Mouse (Mus musculus) kidney, adult 9 months (tissue): ENCODE measurements around the gene Ldb2.
A peak's percentile ranks its signal among the peaks of the same experiment; 100 is the strongest.

ENCODE experiments used
- DNase-seq: peaks from one replicate; pipeline ENCODE4 v3.0.0; 2022

Ldb2 gene

DNA sequence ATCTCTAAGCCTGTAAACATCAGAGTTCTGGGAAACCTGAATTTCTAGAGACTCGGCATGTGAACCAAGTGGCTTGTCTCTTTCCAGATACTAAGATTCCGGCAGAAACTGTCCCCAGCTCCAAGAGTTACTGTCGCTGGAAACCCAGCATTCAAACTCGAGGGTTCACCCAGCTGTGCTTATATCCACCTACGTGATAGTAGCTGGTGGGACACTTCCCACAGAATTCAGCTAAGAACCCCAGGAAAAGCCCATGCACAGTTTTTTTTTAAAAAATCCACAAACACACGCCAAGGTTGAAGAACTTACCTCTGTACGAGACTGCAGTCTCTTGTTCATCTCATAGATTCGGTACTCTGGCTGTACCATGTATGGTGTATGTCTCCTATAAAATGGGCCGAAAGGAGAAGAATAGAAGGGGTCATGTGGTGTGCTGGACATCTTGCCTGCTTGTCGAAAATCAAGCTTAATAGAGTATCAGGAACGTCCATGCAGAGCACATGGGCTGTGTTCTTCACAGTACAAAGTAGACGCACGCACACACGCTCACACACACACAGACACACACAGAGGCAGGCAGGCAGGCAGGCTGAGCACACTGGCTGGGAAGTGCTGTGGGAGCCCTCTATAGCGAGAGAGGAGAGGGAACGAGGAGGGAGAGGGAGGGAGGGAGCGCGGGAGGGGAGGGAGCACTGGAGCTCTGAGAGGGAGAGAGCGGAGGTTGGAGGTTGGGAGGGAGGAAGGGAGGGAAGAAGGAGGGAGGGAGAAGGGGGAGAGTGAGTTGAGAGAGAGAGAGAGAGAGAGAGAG is at the start of gene Ldb2:
Gene Ldb2, minus strand, starts transcription at position 628 of the 808 bp plus-strand sequence.
- DNase-seq = peak; percentile 34

DNA sequence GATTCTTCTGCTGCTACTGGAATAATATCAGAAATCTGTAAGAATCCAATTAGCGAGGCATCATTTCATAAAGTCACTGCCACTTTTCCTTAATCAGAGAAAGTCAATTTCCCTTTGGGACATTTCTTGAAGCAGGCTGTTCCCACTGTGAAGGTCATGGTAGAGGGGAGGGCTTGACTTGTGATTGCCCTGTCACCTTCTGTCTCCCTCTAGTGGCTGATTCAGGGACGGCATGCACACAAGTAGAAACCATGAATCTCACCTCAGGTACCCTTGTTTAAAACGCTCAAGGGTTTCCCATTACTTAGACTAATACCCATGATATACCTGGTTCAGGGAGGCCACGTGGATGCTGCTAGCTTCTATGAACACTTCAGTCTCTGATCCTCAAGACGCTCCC is 31.8 kb upstream of the Ldb2 start:
- DNase-seq = peak; percentile 56

DNA sequence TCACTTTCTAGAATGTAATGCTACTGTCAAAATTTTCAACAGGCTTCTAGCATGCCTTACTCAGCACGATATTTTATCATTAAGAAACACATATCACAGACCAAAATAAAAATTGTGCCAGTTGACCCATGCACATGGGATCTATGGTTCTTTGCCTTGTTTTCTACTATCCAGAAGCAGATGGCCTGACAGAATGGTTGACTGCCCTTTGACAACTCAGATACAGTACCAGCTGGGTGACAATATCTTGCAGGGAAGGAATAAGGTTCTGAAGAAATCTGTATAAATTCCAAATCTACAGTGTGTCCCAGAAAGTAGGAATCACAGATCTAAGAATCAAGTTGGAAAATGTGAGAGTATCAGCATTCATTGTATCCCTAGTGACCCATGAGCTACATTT is 16.0 kb upstream of the Ldb2 start:
- DNase-seq = no peak

DNA sequence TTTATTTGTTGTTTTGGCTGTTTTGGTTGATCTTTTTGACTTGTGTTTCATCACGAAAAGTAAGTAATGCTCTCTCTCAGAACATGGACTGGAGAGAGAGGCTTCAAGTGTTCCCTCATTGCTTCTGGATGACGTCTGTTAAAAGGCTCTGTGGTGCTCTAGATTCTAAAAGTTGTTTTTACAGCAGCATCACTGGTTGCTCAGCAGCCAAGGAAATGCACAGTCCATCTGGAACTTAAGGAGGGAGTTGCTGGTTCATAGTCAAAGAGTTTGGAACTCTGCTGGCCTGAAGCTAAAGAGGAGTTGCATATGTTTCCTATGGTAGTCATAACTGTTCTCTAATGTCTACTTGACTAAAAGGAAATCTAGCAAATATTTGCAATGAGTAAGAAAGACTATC is 6.5 kb upstream of the Ldb2 start:
- DNase-seq = no peak

DNA sequence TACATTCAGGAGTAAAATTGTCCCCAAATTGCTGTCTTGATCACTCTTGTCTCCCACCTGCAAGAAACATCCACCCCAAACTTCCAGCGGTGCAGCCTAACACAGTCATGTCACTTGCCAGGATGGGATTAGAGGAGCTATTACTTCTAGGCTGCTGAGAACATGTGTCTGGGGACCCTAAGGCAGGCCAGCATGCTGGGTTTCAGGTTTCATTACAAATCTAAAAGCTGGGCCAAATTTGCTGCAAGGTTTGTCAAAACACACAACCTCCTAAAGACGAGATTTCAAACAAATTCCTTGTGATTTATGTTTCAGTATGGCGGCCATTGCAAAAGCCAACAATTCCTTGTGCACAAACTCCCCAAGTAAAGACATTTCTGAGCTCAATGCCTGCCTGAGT is 1.6 kb upstream of the Ldb2 start:
- no peak for DNase-seq

DNA sequence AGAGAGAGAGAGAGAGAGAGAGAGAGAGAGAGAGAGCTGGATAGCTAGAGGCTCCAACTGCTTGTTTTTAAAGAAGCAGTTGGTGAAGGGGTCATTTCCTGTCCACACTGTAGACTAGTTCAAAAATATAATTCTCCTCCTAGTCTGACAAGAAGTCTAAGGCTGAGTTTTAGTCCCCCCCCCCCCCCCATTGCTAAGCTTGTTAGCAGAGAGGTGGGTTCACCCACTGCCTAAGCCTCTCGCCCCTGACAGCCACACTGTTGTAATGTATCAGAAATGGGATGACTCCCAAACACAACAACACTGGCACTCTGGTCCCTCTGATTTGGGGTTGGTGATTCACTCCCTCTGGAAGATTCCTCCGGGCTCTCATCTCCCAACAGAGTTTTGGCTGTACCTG is 381 bp upstream of the Ldb2 start:
- DNase-seq = no peak

DNA sequence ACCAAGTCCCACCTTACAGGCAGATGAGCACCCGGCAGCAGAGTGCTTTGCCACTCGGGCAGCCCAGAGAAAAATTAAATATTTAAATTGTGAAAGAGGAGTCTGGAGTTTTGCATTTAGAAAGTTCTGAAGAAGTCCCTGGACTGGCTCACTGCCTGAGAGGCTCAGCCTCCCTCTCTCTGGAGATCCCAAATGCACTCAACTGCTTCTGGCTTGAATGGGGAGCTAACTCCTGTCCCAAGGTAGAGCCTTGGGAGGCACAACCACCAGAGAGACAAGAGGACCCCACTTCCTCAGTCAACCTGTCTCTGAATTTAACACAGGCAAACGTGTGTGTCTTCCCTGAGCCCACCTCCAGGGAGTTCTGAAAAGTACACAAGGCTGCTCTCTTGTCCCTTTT is 987 bp downstream of the Ldb2 start:
- DNase-seq = no peak

DNA sequence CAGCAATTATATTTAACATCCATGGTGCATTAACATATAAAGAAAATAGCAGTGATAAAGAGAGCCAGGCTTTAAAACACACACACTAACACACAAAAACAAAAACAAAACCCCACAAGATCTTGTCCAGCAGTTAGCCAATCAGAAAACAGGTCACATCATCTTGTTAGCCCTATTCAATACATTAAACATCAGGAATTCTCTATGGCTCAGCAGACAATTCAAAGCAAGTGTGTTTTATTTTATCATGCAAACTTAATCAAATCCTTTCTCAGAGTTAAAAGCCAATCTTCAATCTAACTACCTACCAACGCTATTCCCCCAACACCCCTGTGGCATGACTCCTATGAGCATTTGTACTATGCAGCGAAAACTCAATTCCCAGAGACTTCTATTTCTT is 1.4 kb downstream of the Ldb2 start:
- DNase-seq = no peak

DNA sequence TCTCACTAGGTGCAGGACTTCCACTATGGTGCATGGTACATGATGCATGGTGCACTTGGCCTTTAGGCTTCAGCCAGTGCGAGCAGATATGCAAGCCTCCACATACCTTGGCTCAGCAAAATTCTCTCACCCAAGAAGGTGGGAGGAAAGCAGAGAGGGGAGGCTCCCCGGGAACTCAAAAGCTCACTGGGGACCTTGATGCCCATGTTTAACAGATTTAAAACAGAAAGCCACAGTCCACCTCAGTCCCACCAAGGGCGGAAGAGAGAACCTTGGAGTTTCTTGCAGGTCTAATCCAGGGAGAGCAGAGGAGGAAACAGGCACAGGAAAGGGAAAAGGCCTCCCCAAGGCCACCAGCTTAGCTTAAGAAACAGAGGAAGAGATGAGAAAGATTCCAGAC is 14.9 kb downstream of the Ldb2 start:
- DNase-seq = no peak

DNA sequence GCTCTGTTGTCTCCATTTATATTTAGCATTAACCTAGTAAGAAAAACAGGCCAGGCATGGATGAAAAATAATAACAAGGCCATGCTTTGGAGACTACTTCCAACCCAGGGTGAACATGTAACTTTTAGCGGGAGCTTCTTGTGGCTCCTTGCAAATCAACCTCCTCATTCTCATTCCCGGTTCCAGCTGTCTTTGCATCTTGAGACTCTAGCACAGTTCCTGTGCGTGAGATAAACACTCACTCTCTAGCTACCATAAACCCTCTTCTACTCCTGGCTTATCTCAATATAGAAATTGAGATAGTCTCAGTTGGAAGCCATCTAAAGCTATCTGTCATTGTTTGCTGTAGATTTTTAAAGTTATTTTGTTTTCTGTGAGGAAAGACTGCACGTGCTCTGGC is 20.1 kb downstream of the Ldb2 start:
- DNase-seq = no peak

DNA sequence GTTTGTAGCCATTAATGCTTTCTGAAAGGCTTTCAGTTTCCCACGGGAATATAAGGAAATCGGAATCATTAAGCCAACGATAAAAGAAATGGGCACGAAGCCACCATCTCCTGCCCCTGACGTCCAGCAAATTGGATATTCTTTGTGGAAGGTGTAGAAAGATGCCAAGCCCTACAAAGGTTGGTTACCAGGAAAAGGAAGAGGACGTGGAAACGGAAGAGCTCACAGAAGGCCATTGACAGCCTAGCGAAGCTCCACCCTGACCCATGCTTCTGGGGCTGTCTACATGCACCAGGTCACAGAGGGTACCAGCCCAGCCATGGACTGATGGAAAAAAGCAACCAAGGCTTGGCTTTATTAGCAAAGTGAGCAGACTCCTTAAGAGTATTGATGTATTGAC is 31.0 kb downstream of the Ldb2 start:
- peak; percentile 42 for DNase-seq

DNA sequence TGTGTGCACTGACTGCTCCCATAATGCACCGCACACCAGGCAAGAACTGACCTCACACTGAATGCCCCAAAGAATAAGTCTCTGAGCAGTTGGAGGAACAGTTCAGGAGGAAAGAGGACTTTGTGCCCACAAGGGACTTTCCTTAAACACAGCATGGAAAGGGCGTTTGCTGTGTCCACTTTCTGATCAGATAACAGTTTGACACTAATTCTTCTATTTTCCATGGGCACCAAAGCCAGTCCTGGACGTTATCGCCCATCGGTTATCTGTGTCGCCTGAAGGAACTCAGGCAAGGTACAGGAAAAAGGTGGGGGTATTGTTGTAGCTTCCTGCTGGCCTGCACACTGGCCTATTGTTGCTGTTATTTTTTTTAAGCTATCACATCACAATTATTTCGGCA is 34.6 kb downstream of the Ldb2 start:
- peak; percentile 59 for DNase-seq

DNA sequence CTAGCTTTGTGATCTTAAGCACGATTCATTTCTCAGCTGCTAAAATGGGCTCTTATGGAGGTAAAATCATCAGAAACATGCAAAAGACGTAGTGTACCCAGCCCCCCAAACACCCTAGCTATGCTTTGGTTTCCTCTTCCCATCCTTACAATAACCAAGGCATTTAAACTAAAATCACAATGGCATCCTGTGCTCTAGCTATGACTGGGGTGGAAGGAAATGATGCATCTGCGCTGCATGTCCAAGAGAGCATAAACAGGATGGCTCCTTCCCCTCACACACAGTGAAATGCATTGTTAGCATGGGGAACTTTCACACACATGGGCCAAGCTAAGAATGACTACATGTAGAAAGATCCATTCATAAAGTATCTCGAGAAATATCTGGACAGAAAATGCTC is 40.3 kb downstream of the Ldb2 start:
- DNase-seq = peak; percentile 10

DNA sequence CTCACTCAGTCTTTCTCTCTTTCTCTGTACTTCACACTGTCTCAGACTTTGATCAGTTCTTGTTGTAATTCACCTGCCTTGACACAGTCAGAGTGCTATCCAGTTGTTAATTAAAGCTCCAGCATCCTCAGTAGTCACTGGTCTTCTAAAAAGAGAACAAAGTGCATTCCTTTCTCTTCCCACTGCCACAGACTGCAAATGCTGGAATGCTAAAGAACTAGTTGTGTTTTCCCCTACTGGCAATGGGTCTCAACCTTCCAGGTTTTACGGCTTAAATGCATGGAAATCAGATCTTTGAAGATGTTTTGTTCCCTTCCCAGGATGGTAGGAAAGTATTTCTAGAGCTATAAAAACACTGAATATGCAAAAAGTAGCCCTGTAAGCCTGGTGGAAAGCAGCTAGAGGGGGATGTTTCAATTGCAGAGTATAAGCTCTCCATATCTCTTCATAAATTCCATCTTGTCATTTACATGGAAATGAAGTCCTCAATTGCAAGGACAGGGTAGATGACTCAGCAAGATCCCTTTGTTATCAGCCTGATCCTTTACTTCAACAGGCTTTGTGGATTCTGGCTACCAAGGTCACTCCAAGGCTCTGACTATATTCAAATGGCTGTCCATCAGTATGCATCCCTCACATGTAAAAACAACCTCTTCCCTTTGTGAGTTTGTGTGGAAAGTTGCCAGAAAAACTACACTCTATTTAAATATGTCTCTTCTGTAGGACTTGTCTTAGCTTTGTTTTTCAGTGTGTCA is 45.1 kb downstream of the Ldb2 start:
- no peak for DNase-seq

DNA sequence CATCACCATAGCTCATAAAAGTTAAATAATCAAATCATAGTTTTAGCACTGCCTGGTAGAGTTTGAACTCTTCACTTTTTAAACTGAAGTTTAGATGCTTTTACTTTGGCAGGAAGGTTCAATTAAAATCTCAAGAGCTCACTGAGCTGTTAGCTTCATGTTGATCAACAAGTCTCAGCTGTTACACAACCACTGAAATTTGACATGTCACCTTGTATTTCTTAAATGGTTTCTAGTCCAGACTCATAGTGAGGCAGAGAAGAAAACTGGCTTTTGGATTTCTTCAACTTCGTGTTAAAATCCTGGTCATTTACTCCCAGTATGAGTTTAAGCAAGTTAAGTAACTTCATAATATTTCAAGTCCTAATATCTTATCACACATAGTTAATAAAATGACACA is 53.8 kb downstream of the Ldb2 start:
- DNase-seq = no peak

DNA sequence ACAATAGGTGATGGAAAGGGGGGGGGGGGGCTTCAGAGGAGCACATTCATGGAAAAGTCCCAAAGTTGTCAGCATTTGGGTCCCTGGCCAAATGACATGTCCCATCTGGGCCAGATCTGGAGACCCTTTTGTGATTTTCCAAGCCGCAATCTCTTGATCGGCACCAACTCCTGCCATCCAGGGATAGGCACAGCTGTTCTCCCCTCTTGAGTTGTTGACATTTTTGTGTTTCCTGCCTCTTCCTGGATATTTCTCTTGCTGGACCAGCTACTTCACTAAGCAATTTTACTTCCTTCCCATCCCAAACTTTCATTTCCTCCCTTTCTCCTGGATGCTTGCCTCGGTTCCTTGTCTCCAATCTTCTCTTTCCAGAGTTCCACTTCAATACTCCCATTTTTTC is 63.1 kb downstream of the Ldb2 start:
- no peak for DNase-seq

DNA sequence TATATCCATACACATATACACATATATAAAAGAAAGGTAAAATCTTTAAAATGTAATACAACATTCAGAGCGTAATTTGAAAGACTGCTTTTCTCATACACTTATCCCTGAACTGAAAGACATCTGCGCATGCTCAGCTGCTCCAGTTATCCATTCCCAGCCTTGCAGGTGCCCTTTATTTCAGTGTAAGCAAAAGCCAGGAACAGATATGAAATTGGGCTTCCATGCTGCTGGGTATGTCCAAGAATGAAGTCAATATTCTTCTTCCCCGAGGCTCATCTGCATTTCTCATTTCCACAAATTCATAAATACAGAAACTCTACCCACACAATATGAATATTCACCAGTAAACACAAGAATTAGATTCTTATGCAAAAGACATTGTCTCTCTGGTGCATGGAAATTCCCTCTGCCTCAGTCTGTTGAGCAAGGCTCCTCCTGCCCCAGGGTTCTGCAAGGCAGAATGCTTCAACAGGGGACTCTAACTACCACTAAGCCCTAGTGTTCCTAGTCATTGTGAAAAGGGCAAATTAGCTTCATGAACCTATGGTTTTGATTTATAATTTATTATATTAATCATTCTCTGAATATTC is 65.3 kb downstream of the Ldb2 start:
- no peak for DNase-seq

DNA sequence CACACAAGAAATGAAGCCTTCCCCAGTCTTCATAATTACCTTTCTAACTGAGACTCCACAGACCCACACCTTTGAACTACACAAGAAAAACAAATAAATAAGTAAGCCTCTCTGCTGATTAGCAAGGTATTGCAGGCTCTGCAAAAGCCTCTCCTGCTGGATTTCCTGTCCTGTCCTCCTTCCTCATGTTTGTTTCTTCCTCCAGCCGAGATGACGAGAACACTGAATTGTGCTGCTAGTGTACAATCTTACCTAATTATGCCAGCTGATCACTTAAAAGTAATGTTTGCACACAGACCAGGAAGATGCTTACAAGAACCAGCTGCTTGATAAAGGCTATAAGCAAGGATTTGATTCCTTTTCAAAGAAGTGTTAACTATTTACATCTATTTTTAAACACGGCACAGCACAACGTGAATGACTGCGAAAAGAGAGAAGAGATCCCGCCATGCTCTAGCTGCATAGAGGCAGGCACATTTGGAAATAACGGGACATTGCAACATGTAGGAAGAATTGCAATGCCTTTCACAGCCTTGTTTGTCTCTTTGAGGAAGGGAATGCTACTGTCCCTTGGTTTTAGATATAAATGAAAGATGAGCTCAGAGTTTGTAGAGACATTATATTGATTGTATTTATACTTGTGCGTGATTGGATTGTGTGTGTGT is 69.7 kb downstream of the Ldb2 start:
- no peak for DNase-seq

DNA sequence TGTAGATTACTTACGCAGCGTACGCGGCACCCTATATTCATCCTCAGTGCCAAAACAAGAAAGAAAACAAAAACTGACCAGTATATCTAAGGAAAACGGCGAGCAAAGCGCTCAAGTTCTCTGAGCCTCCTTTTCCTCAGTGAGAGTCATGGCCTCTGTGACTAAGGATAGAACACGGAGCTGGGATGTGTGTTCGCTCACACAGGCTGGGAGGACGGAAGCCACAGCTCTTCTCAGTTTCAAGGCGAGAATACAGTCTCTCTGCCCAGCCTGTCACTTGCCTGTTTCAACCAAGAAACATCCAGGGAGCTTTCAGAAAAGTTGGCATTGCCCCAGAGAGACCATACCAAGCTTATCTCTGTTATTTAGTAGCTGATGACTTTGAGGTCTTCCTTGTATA is 71.5 kb downstream of the Ldb2 start:
- no peak for DNase-seq

DNA sequence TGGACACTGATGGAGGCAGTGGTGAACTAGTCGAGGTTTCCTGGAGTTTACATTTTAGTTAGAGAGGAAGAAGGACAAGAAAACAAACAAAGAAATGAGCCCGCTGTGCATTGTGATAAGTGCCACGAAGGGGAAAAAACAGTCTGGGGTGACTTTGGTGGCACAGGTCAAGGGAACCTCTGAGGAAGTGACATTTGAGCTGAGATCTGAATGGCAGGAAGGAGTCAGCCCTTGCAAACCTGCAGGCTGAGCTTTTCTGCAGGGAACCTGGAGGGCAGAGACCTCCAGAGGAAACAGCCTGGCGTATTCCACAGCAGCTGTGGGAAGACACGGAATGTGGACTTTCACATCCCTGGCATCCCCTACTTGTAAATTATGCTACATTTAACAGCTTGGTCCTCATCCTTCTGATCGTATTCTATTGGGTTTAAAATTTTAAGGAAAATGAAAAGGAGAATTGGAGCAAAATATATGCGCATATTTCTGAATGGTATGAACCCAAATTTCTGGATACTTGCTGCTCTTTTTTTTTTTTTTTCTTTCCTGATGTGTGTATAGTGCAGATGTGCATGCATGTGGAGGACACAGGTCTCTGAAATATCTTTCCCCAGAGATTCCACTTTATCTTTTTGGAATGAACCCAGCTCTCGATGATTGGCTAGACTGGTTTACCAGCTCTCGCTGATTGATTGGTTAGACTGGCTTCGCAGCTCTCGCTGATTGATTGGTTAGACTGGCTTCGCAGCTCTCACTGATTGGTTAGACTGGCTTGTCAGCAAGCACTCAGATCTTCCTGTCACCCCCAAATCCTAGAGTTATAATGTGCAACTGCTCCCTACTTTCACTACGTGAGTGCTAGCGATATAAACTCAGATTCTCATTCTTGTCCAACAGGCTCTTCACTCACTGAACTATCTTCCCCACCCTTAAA is 72.7 kb downstream of the Ldb2 start:
- peak; percentile 23 for DNase-seq

DNA sequence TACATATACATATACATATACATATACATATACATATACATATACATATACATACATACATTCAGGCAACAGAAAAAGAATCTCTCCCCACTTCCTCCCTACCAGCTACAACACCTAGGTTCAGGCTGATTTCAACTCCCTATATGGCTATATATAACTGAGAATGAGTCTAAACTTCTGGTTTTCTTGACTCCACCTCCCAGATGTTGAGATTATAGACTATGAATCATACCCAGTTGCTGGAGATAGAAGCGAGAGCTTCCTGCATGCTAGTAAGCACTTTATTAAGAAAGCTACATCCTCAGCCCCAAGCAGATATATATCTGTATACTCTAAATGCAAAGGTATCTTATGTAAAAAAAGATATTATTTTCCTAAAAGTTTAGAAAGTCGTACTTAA is 74.0 kb downstream of the Ldb2 start:
- DNase-seq = no peak

DNA sequence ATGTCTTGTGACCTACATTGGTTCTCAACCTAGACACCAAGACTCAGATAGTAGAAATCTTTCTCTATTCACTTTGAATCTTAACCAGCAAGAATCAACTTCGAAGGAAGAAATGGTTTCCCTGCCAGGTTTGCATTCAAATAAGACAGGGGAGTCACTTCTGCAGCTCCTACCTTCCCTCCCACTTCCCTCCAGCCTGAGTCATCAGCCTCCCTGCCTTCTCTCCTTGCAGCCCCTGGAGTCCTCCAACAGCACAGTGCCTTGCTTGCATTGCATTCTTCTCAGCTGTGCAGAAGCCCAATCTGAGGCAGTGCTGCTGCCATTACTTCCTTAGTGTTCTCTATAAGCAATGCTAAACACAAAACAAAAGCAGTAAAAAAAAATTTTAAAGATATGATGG is 79.6 kb downstream of the Ldb2 start:
- DNase-seq = no peak

DNA sequence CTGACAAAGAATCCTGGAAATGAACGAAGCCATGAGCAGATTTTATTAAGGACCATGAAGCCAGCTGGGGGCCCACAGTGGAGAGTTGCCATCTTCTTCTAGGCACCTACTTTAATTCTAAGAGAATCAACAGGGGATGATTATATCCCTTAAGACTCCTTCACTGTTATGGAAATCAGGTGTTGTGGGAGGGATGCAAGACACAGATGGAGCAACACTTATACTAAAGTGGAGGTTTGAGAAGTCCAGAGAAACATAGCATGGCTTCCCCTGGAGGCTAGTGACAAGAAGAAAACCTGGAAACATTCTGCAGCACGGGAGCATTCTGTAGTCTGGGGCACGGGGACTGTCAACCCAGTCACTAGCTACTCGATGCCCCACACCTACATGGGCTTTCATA is 85.0 kb downstream of the Ldb2 start:
- DNase-seq = no peak
